Mouse (Mus musculus) liver, embryonic 12.5 days (tissue): ENCODE results near the gene Adamtsl5. TPM values are rescaled to one million over a fixed set of nuclear protein-coding genes. Genes with fewer than 3 reads are reported as not detected.
"Not testable (repeated sequence)": the region's sequence is repeated elsewhere in the genome, so short reads cannot be mapped to it uniquely, and the experiment has no call there.

Experiments
- ATAC-seq: fragments of 200-750 bp; cut with Nextera tagmentation; 2 replicates; pipeline ENCODE4 v1.8.0; 2017; ENCODE audit warnings: moderate number of reproducible peaks, mild to moderate bottlenecking, moderate library complexity
- H3K27ac ChIP-seq: fragments of 300-500 bp; sonication (generic); 2 replicates; pipeline ENCODE4 v1.5.1; 2016; ENCODE audit warnings: mild to moderate bottlenecking
- H3K27me3 ChIP-seq: fragments of 300-500 bp; sonication (generic); replicated peaks from 2 replicates; pipeline ENCODE4 v1.6.1; 2016; ENCODE audit warnings: mild to moderate bottlenecking, moderate library complexity
- H3K36me3 ChIP-seq: fragments of 300-500 bp; sonication (generic); 2 replicates; pipeline ENCODE4 v1.6.1; 2016; ENCODE audit warnings: mild to moderate bottlenecking, moderate library complexity
- H3K4me1 ChIP-seq: fragments of 300-500 bp; sonication (generic); 2 replicates; pipeline ENCODE4 v1.6.1; 2016
- H3K4me2 ChIP-seq: fragments of 300-500 bp; sonication (generic); 2 replicates; pipeline ENCODE4 v1.6.1; 2016; ENCODE audit warnings: mild to moderate bottlenecking, moderate library complexity
- H3K4me3 ChIP-seq: fragments of 300-500 bp; sonication (generic); 2 replicates; pipeline ENCODE4 v1.5.1; 2016; ENCODE audit warnings: mild to moderate bottlenecking, moderate library complexity
- H3K9ac ChIP-seq: fragments of 300-500 bp; sonication (generic); 2 replicates; pipeline ENCODE4 v1.6.1; 2016; ENCODE audit warnings: mild to moderate bottlenecking, moderate library complexity
- H3K9me3 ChIP-seq: fragments of 300-500 bp; sonication (generic); replicated peaks from 2 replicates; pipeline ENCODE4 v1.6.1; 2016; ENCODE audit warnings: mild to moderate bottlenecking, moderate library complexity
- WGBS: fragments of 180-500 bp; shearing (Covaris S2); methylation state at CpG from one replicate; pipeline ENCODE4 v1.1.7; 2016; ENCODE audit not compliant: insufficient replicate concordance; 5-methylcytosine and 5-hydroxymethylcytosine counted together
- polyA plus RNA-seq: library from polyadenylated mRNA; unstranded; fragments of >200 nt; fragmentation: Nextera tagmentation; extraction: Ambion mirVana; gene quantifications from 2 replicates; pipeline ENCODE4 v1.2.1, GENCODE M21; 2016

Adamtsl5 gene
- polyA plus RNA-seq, 1 experiment from 2014 or later, result 2.4 TPM

GRCm38 (mm10) chr10:80352727-80353126, 4.5 kb upstream of the Adamtsl5 start:
- ATAC-seq, result no peak
- peaks cover 50% of the 10 kb centered on the region for H3K4me1 ChIP-seq
- peaks cover 100% of the 10 kb centered on the region for H3K27me3 ChIP-seq
- WGBS, result 36% methylated on average over 8 of the region's 8 CpGs
- H3K4me2 ChIP-seq, result no peak overlapping the region
- H3K9ac ChIP-seq, result no peak overlapping the region
- no peaks in the 10 kb centered on the region for H3K9me3 ChIP-seq
- H3K4me3 ChIP-seq, result no peak overlapping the region
- H3K36me3 ChIP-seq, result no peaks in the 10 kb centered on the region
- H3K27ac ChIP-seq, result no peak overlapping the region

- Histone ChIP-seq H3K36me3 (no peaks in the 10 kb centered on the region), H3K9ac (no peak overlapping the region), H3K4me3 (no peak overlapping the region), H3K27ac (no peak overlapping the region), H3K9me3 (no peaks in the 10 kb centered on the region), H3K27me3 (peaks cover 100% of the 10 kb centered on the region), H3K4me2 (no peak overlapping the region), H3K4me1 (peaks cover 55% of the 10 kb centered on the region)
- WGBS, result 19% methylated on average over 11 of the region's 11 CpGs
- no peak for ATAC-seq
These were observed 3.7 kb upstream of the Adamtsl5 start for GRCm38 (mm10) chr10:80351896-80352295.

GRCm38 (mm10) chr10:80350292-80350691, 2.1 kb upstream of the Adamtsl5 start:
- WGBS, result 4% methylated on average over 7 of the region's 7 CpGs
- peaks cover 99% of the 10 kb centered on the region for H3K27me3 ChIP-seq
- H3K4me3 ChIP-seq, result no peak overlapping the region
- H3K9me3 ChIP-seq, result no peaks in the 10 kb centered on the region
- peak; percentile 75 for ATAC-seq
- H3K9ac ChIP-seq, result no peak overlapping the region
- H3K27ac ChIP-seq, result no peak overlapping the region
- no peak overlapping the region for H3K4me2 ChIP-seq
- H3K4me1 ChIP-seq, result peaks cover 53% of the 10 kb centered on the region
- no peaks in the 10 kb centered on the region for H3K36me3 ChIP-seq

- H3K4me2 ChIP-seq, result peak overlapping the region; percentile 71
- H3K27me3 ChIP-seq, result peaks cover 96% of the 10 kb centered on the region
- ATAC-seq, result no peak
- H3K36me3 ChIP-seq, result no peaks in the 10 kb centered on the region
- 0 out of 2 replicates have a peak overlapping the region, but pooled peaks have one; percentile 47 for H3K4me3 ChIP-seq
- H3K4me1 ChIP-seq, result peaks cover 67% of the 10 kb centered on the region
- H3K9me3 ChIP-seq, result no peaks in the 10 kb centered on the region
- no peak overlapping the region for H3K9ac ChIP-seq
- no peak overlapping the region for H3K27ac ChIP-seq
- 20% methylated on average over 26 of the region's 26 CpGs for WGBS
These were observed 769 bp upstream of the Adamtsl5 start for GRCm38 (mm10) chr10:80348981-80349380.

- peak overlapping the region; percentile 71 for H3K4me2 ChIP-seq
- no peak for ATAC-seq
- H3K27me3 ChIP-seq, result peaks cover 96% of the 10 kb centered on the region
- no peaks in the 10 kb centered on the region for H3K9me3 ChIP-seq
- H3K36me3 ChIP-seq, result no peaks in the 10 kb centered on the region
- H3K4me3 ChIP-seq, result peak overlapping the region; percentile 47
- 26% methylated on average over 17 of the region's 17 CpGs for WGBS
- no peak overlapping the region for H3K27ac ChIP-seq
- H3K4me1 ChIP-seq, result peaks cover 73% of the 10 kb centered on the region
- peak overlapping the region; percentile 57 for H3K9ac ChIP-seq
These were observed 671 bp downstream of the Adamtsl5 start for GRCm38 (mm10) chr10:80347514-80347967.

GRCm38 (mm10) chr10:80345929-80346328, 2.3 kb downstream of the Adamtsl5 start:
- peaks cover 96% of the 10 kb centered on the region for H3K27me3 ChIP-seq

GRCm38 (mm10) chr10:80345122-80345521, 3.1 kb downstream of the Adamtsl5 start:
- H3K9me3 ChIP-seq, result no peaks in the 10 kb centered on the region
- peaks cover 84% of the 10 kb centered on the region for H3K4me1 ChIP-seq
- peak overlapping the region; percentile 81 for H3K4me2 ChIP-seq
- H3K4me3 ChIP-seq, result peak overlapping the region; percentile 51
- peak overlapping the region; percentile 98 for H3K27ac ChIP-seq
- ATAC-seq, result peak; percentile 35
- H3K9ac ChIP-seq, result peak overlapping the region; percentile 70
- peaks cover 96% of the 10 kb centered on the region for H3K27me3 ChIP-seq
- under 1% methylated on average over 15 of the region's 16 CpGs for WGBS
- no peaks in the 10 kb centered on the region for H3K36me3 ChIP-seq

More at GRCm38 (mm10) chr10:80345929-80346328, 2.3 kb downstream of the Adamtsl5 start:
- not testable (repeated sequence) for H3K9ac ChIP-seq, ATAC-seq, H3K4me3 ChIP-seq, H3K9me3 ChIP-seq, H3K27ac ChIP-seq, H3K36me3 ChIP-seq
- WGBS, result 77% methylated on average over 6 of the region's 6 CpGs
- peak overlapping the region; percentile 81 for H3K4me2 ChIP-seq
- H3K4me1 ChIP-seq, result peaks cover 80% of the 10 kb centered on the region

- WGBS, result 9% methylated on average over 9 of the region's 9 CpGs
- Histone ChIP-seq H3K4me2 (peak overlapping the region; percentile 81), H3K9me3 (no peaks in the 10 kb centered on the region), H3K4me1 (peaks cover 85% of the 10 kb centered on the region), H3K27ac (peak overlapping the region; percentile 98), H3K4me3 (peak overlapping the region; percentile 51), H3K27me3 (peaks cover 87% of the 10 kb centered on the region), H3K36me3 (no peaks in the 10 kb centered on the region), H3K9ac (peak overlapping the region; percentile 70)
- peak; percentile 82 for ATAC-seq
These were observed 4.0 kb downstream of the Adamtsl5 start for GRCm38 (mm10) chr10:80344131-80344661.

GRCm38 (mm10) chr10:80343425-80343895, 4.8 kb downstream of the Adamtsl5 start:
- Histone ChIP-seq H3K36me3 (no peaks in the 10 kb centered on the region), H3K9me3 (no peaks in the 10 kb centered on the region), H3K4me1 (peaks cover 78% of the 10 kb centered on the region), H3K27ac (peak overlapping the region; percentile 98), H3K27me3 (peaks cover 80% of the 10 kb centered on the region), H3K4me3 (peak overlapping the region; percentile 51), H3K9ac (peak overlapping the region; percentile 70), H3K4me2 (peak overlapping the region; percentile 81)
- peak; percentile 16 for ATAC-seq
- 18% methylated on average over 13 of the region's 13 CpGs for WGBS

- peak overlapping the region; percentile 51 for H3K4me3 ChIP-seq
- H3K27ac ChIP-seq, result peak overlapping the region; percentile 98
- H3K9me3 ChIP-seq, result no peaks in the 10 kb centered on the region
- peak overlapping the region; percentile 81 for H3K4me2 ChIP-seq
- H3K9ac ChIP-seq, result peak overlapping the region; percentile 70
- ATAC-seq, result peak; percentile 11
- peaks cover 72% of the 10 kb centered on the region for H3K4me1 ChIP-seq
- WGBS, result under 1% methylated on average over 33 of the region's 33 CpGs
- H3K36me3 ChIP-seq, result no peaks in the 10 kb centered on the region
- H3K27me3 ChIP-seq, result peaks cover 78% of the 10 kb centered on the region
These were observed 5.3 kb downstream of the Adamtsl5 start for GRCm38 (mm10) chr10:80342749-80343424.

GRCm38 (mm10) chr10:80342305-80342748, 5.9 kb downstream of the Adamtsl5 start:
- WGBS, result 5% methylated on average over 26 of the region's 26 CpGs
- H3K4me1 ChIP-seq, result peaks cover 67% of the 10 kb centered on the region
- no peak for ATAC-seq
- 0 out of 2 replicates have a peak, but pooled peaks cover 2% of the 10 kb centered on the region for H3K36me3 ChIP-seq
- no peaks in the 10 kb centered on the region for H3K9me3 ChIP-seq
- H3K4me2 ChIP-seq, result peak overlapping the region; percentile 81
- H3K9ac ChIP-seq, result peak overlapping the region; percentile 29
- peaks cover 73% of the 10 kb centered on the region for H3K27me3 ChIP-seq
- peak overlapping the region; percentile 51 for H3K4me3 ChIP-seq
- H3K27ac ChIP-seq, result no peak overlapping the region
